Mouse (Mus musculus) liver, embryonic 14.5 days (tissue): ENCODE data around the gene Fam160b1.

Experiments used
- CTCF ChIP-seq: IDR thresholded peaks from 2 replicates; pipeline ENCODE4 v1.5.1; 2016; ENCODE audit warnings: antibody characterized with exemption, low read depth, control low read depth
- EP300 ChIP-seq: IDR thresholded peaks from 2 replicates; pipeline ENCODE4 v1.6.1; 2016; ENCODE audit warnings: antibody characterized with exemption, low read depth

- TF ChIP-seq CTCF, result no peak
- no peak for TF ChIP-seq EP300
These were observed 51.1 kb downstream of the Fam160b1 start for GRCm38 (mm10) chr19:57411375-57412196.
